Mouse (Mus musculus) thymus, adult 2 months (tissue): Measurements from ENCODE around the gene Rsbn1l. TPM values are rescaled to one million over a fixed set of nuclear protein-coding genes. Genes with fewer than 3 reads are reported as not detected.

Source experiments
- DNase-seq: peaks from one replicate; pipeline ENCODE4 v3.0.0; 2021
- H3K27ac ChIP-seq: fragments of 200-500 bp; 2 replicates; pipeline ENCODE4 v1.5.1; 2012; ENCODE audit warnings: low read length, control low read depth; ENCODE audit not compliant: control insufficient read depth, insufficient read depth
- H3K27me3 ChIP-seq: fragments of 200-500 bp; 2 replicates; pipeline ENCODE4 v1.6.1; 2012; ENCODE audit warnings: mild to moderate bottlenecking, low read length, moderate library complexity, mixed read lengths; ENCODE audit not compliant: control insufficient read depth, insufficient read depth
- H3K36me3 ChIP-seq: fragments of 200-500 bp; 2 replicates; pipeline ENCODE4 v1.6.1; 2012; ENCODE audit warnings: mild to moderate bottlenecking, low read length, moderate library complexity; ENCODE audit not compliant: control insufficient read depth, insufficient read depth
- H3K4me1 ChIP-seq: fragments of 200-500 bp; replicated peaks from 2 replicates; pipeline ENCODE4 v1.6.1; 2012; ENCODE audit warnings: low read length; ENCODE audit not compliant: control insufficient read depth, insufficient read depth
- H3K4me3 ChIP-seq: fragments of 200-500 bp; 2 replicates; pipeline ENCODE4 v1.5.1; 2012; ENCODE audit warnings: mild to moderate bottlenecking, low read length, control low read depth, moderate library complexity; ENCODE audit not compliant: control insufficient read depth, insufficient read depth
- CTCF ChIP-seq: fragments of 200-500 bp; IDR thresholded peaks from 2 replicates; pipeline ENCODE4 v1.5.1; 2012; ENCODE audit warnings: mild to moderate bottlenecking, control low read depth, low read length, moderate library complexity, borderline replicate concordance; ENCODE audit not compliant: control insufficient read depth, poor library complexity, insufficient read depth; ENCODE audit errors: extremely low read depth
- POLR2A ChIP-seq: fragments of 200-500 bp; IDR thresholded peaks from 2 replicates; pipeline ENCODE4 v1.6.1; 2012; ENCODE audit warnings: mild to moderate bottlenecking, low read length, control low read depth, moderate library complexity; ENCODE audit not compliant: control insufficient read depth, poor library complexity, insufficient read depth; ENCODE audit errors: extremely low read depth
- WGBS: fragments of 180-500 bp; shearing (Covaris S2); methylation state at CpG from one replicate; pipeline ENCODE4 v1.1.7; 2018; 5-methylcytosine and 5-hydroxymethylcytosine counted together
- polyA plus RNA-seq: library from polyadenylated mRNA; depleted of rRNA; stranded (reverse); fragments of >200 nt; gene quantifications from 2 replicates; pipeline ENCODE4 v1.2.3, GENCODE M21; 2012; rRNA removed

Rsbn1l gene
- polyA plus RNA-seq: 15.0 and 17.6 TPM in 2 replicates

DNA sequence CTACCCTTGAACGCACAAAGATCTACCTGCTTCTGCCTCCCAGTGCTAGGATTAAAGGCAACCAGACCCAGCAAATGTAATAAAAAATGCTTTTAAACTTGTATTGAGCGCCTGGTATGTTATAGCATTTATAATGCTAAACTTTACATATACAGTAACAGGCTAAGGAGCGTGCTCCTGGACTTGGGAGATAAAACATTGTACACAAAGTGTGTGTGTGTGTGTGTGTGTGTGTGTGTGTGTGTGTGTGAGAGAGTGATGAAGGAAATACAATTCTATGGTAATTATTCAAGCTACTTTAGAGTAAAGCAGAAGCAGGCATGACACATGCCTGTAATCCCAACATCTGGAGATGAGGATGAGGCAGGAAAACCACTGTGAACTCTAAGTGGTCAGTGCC lies at the start of gene Rsbn1l:
Gene Rsbn1l, minus strand, starts transcription at position 101 of the 400 bp plus-strand sequence.
- no peak for DNase-seq
- 96% methylated on average over 3 of the region's 3 CpGs for WGBS
- TF ChIP-seq CTCF (no peak), POLR2A (no peak)
- Histone ChIP-seq H3K4me3 (peak within 1 kb of the TSS; percentile 9; the same call in 1 of the 2 replicates), H3K36me3 (no peaks in the 10 kb centered on the region; the same call in 1 of the 2 replicates), H3K27me3 (no peaks in the 10 kb centered on the region), H3K27ac (peak within 1 kb of the TSS; percentile 81; the same call in 1 of the 2 replicates), H3K4me1 (peaks cover 17% of the 10 kb centered on the region)

GRCm38 (mm10) chr5:21002723-21003122 lies 46.5 kb upstream of the Rsbn1l start:
- H3K27ac ChIP-seq: peak overlapping the region; percentile 42
- WGBS: 10% methylated on average over 6 of the region's 6 CpGs
- TF ChIP-seq POLR2A (no peak), CTCF (no peak)
- no peak overlapping the region for H3K4me3 ChIP-seq
- H3K4me1 ChIP-seq: peaks cover 6% of the 10 kb centered on the region
- H3K27me3 ChIP-seq: no peaks in the 10 kb centered on the region
- DNase-seq: peak; percentile 66
- peaks cover 19% of the 10 kb centered on the region; the same call in 1 of the 2 replicates for H3K36me3 ChIP-seq

DNA sequence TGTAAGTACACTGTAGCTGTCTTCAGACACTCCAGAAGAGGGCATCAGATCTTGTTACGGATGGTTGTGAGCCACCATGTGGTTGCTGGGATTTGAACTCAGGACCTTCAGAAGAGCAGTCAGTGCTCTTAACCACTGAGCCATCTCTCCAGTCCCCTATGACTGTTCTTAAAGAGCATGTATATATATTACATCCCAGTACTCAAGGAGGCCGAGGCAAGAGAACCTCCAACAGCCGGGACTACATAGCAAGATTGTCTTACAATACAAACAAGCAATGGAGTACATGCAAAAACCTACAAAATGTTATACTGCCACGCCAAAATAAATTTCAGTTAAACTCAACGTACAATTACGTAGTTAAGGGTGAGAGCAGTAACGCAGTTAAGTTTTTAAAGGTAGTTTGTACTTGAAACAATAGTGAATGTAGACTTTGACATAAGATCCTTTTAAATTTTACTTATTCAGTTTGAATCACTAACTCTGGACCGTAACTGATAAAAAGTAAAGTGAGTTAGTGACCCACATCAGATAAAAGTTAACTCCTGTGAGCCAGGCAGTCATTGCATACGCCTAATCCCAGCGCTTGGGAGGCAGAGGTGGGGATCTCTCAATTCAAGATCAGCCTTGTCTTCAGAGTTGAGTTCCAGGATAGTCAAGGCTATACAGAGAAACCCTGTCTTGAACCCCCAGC lies 45.6 kb upstream of the Rsbn1l start:
- TF ChIP-seq CTCF: no peak
- TF ChIP-seq POLR2A: no peak
- DNase-seq: no peak
- peak overlapping the region; percentile 48 for H3K4me3 ChIP-seq
- peaks cover 19% of the 10 kb centered on the region; the same call in 1 of the 2 replicates for H3K36me3 ChIP-seq
- H3K27me3 ChIP-seq: no peaks in the 10 kb centered on the region
- H3K4me1 ChIP-seq: peaks cover 6% of the 10 kb centered on the region
- peak overlapping the region; percentile 81 for H3K27ac ChIP-seq
- 94% methylated on average over 10 of the region's 10 CpGs for WGBS

DNA sequence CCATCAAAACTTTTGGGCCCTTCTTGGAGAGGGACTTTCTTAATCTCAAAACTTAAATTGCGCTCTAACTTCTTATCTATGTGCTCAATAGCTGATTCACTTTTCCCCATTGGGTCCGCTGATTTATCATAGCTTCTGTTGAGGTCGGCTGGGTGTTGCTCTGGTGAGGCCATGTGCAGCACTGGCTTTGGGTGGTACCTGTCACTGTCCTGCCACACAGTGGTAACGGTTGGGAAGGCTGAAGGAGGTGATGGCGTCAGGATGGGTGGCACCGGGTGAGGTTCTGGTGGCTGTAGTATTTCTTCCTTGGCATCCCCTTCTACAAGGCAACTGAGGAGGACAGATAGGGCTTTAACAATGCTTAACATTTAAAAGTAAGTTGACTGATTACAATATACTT lies 42.2 kb upstream of the Rsbn1l start:
- H3K27me3 ChIP-seq: no peaks in the 10 kb centered on the region
- peaks cover 28% of the 10 kb centered on the region; the same call in 1 of the 2 replicates for H3K36me3 ChIP-seq
- no peak overlapping the region for H3K4me3 ChIP-seq

GRCm38 (mm10) chr5:20997555-20997954 lies 41.4 kb upstream of the Rsbn1l start:
- WGBS: 95% methylated on average over 6 of the region's 6 CpGs
- Histone ChIP-seq H3K36me3 (peaks cover 29% of the 10 kb centered on the region), H3K4me1 (peaks cover 3% of the 10 kb centered on the region), H3K27me3 (no peaks in the 10 kb centered on the region), H3K4me3 (no peak overlapping the region), H3K27ac (no peak overlapping the region)
- DNase-seq: no peak
- TF ChIP-seq POLR2A (no peak), CTCF (no peak)

More for the DNA sequence above, 42.2 kb upstream of the Rsbn1l start:
- no peak overlapping the region for H3K27ac ChIP-seq
- H3K4me1 ChIP-seq: peaks cover 6% of the 10 kb centered on the region
- WGBS: 97% methylated on average over 6 of the region's 6 CpGs
- no peak for DNase-seq
- TF ChIP-seq CTCF (no peak), POLR2A (no peak)

DNA sequence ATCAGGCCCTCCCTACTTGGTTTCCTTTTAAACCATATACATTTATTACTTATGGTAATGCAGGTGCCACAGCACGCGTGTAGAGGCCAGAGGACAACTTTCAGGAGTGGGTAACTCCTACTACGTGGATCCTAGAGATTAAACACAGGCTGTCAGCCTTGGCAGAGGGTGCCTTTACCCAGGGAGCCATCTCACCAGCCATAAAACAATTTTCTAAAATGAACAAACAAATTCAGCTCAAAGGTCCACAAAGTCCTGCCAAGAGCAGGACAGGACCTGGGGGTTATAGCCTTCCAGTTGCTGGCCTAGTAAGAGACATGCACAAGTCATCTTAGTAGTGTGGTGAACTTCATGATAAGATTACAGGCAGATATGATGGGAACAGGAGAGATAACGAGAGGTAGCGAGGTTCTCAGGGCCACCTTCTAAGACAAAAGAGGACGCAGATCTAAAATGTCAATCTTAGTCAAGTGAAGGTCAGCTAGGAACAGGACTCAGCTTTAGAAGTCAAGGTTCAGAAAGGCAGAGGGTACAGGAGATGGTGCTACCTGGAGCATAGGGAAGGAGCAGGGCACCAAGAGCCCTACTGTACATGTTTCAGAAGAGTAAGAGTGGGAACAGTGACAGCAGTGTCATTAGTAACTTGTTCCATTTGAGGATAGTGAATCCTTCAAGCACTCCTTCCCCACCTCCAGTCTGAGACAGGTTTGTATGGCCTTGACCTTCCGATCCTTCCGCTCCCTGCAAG lies 34.0 kb upstream of the Rsbn1l start:
- no peaks in the 10 kb centered on the region for H3K4me1 ChIP-seq
- no peaks in the 10 kb centered on the region for H3K27me3 ChIP-seq
- 97% methylated on average over 8 of the region's 8 CpGs for WGBS
- TF ChIP-seq CTCF (no peak), POLR2A (no peak)
- H3K36me3 ChIP-seq: peaks cover 9% of the 10 kb centered on the region; the same call in 1 of the 2 replicates
- H3K4me3 ChIP-seq: no peak overlapping the region
- no peak overlapping the region for H3K27ac ChIP-seq
- DNase-seq: no peak
